Mouse (Mus musculus) CH12.LX (cell line): ENCODE measurements at regions not wholly inside any gene's neighbourhood (a gene's known extent, or its start where the extent isn't known, plus 50 kb on each side); places are given as distances from the start of the nearest gene placed in this dataset.

Source experiments
- DNase-seq: peaks from one replicate; pipeline ENCODE4 v3.0.0-alpha.2; 2013; ENCODE audit errors: extremely low read depth
- H3K27ac ChIP-seq: 2 replicates; pipeline ENCODE4 v1.5.1; 2012; ENCODE audit warnings: low read depth, mild to moderate bottlenecking, control low read depth, moderate library complexity; ENCODE audit not compliant: insufficient read depth
- H3K27me3 ChIP-seq: replicated peaks from 2 replicates; pipeline ENCODE3; 2012; ENCODE audit warnings: inconsistent platforms
- H3K36me3 ChIP-seq, 2 experiments: replicated peaks in 1 of 2; 2 replicates each; pipeline versions ENCODE3 to v1.6.1; 2012; ENCODE audit warnings: inconsistent platforms in 1 of 2, low read length in 1 of 2, mild to moderate bottlenecking in 1 of 2, mixed read lengths in 1 of 2, moderate library complexity in 1 of 2; ENCODE audit not compliant: control insufficient read depth in 1 of 2, insufficient read depth in 1 of 2
- H3K4me1 ChIP-seq, 2 experiments: 2 replicates each; pipeline ENCODE4 v1.6.1; 2012; ENCODE audit warnings: inconsistent platforms in 1 of 2, moderate library complexity in 1 of 2; ENCODE audit not compliant: insufficient read depth in 2 of 2, control insufficient read depth in 1 of 2
- H3K4me2 ChIP-seq: 2 replicates; pipeline ENCODE4 v1.6.1; 2012; ENCODE audit warnings: low read depth, mild to moderate bottlenecking, control low read depth; ENCODE audit not compliant: poor library complexity, insufficient read depth, severe bottlenecking
- H3K4me3 ChIP-seq, 3 experiments: fragments of 150-350 bp in 1 of 3; sonication (generic) in 1 of 3; replicated peaks in 1 of 3; 2 replicates each; pipeline versions ENCODE3 to v1.5.1; 2011 to 2012; ENCODE audit warnings: low read depth in 2 of 3, low read length in 2 of 3, mild to moderate bottlenecking in 2 of 3, moderate library complexity in 2 of 3, control low read depth in 1 of 3, improper control_type of control experiment in 1 of 3, inconsistent platforms in 1 of 3, mixed read lengths in 1 of 3; ENCODE audit not compliant: poor library complexity in 1 of 3
- H3K79me2 ChIP-seq: replicated peaks from 2 replicates; pipeline ENCODE4 v1.6.1; 2012; ENCODE audit warnings: mild to moderate bottlenecking, moderate library complexity; ENCODE audit not compliant: control insufficient read depth, poor library complexity, insufficient read depth, severe bottlenecking; ENCODE audit errors: extremely low read depth
- H3K9ac ChIP-seq: 2 replicates; pipeline ENCODE4 v1.6.1; 2012; ENCODE audit warnings: low read depth, mild to moderate bottlenecking, control low read depth, moderate library complexity; ENCODE audit not compliant: insufficient read depth
- H3K9me3 ChIP-seq: replicated peaks from 2 replicates; pipeline ENCODE3; 2012; ENCODE audit warnings: low read length, inconsistent platforms, mixed read lengths
- CTCF ChIP-seq, 2 experiments: IDR thresholded peaks in 1 of 2; conservative IDR thresholded peaks in 1 of 2; 2 replicates each; pipeline ENCODE4 v1.5.1; 2011 to 2012; ENCODE audit warnings: low read depth in 2 of 2, low read length in 2 of 2, improper control_type of control experiment in 1 of 2, inconsistent platforms in 1 of 2, mild to moderate bottlenecking in 1 of 2, moderate library complexity in 1 of 2
- E2F4 ChIP-seq: IDR thresholded peaks from 2 replicates; pipeline ENCODE4 v1.6.1; 2011; ENCODE audit warnings: low read depth, low read length, improper control_type of control experiment; ENCODE audit not compliant: insufficient replicate concordance
- EP300 ChIP-seq: IDR thresholded peaks from 2 replicates; pipeline ENCODE4 v1.6.1; 2011; ENCODE audit warnings: low read length, improper control_type of control experiment
- JUN ChIP-seq: IDR thresholded peaks from 2 replicates; pipeline ENCODE4 v1.6.1; 2011; ENCODE audit warnings: low read depth, mild to moderate bottlenecking, low read length, improper control_type of control experiment, moderate library complexity; ENCODE audit not compliant: insufficient read depth
- JUND ChIP-seq: conservative IDR thresholded peaks from 2 replicates; pipeline ENCODE4 v1.6.1; 2011; ENCODE audit warnings: low read depth, low read length, improper control_type of control experiment
- MAFK ChIP-seq: IDR thresholded peaks from 2 replicates; pipeline ENCODE4 v1.6.1; 2011; ENCODE audit warnings: low read length, improper control_type of control experiment; ENCODE audit not compliant: insufficient replicate concordance
- MXI1 ChIP-seq: IDR thresholded peaks from 2 replicates; pipeline ENCODE4 v1.6.1; 2011; ENCODE audit warnings: mild to moderate bottlenecking, low read depth, low read length, improper control_type of control experiment
- MYC ChIP-seq: IDR thresholded peaks from 2 replicates; pipeline ENCODE4 v1.6.1; 2011; ENCODE audit warnings: low read depth, mild to moderate bottlenecking, improper control_type of control experiment, low read length
- NRF1 ChIP-seq: IDR thresholded peaks from 2 replicates; pipeline ENCODE4 v1.6.1; 2014; ENCODE audit warnings: low read depth, mild to moderate bottlenecking, inconsistent platforms, low read length, improper control_type of control experiment, moderate library complexity
- PAX5 ChIP-seq: IDR thresholded peaks from 2 replicates; pipeline ENCODE4 v1.6.1; 2012; ENCODE audit warnings: low read length, inconsistent platforms, mixed read lengths
- SMC3 ChIP-seq: IDR thresholded peaks from 2 replicates; pipeline ENCODE4 v1.6.1; 2011; ENCODE audit warnings: low read depth, low read length, improper control_type of control experiment
- TBP ChIP-seq: conservative IDR thresholded peaks from 2 replicates; pipeline ENCODE4 v1.6.1; 2011; ENCODE audit warnings: low read depth, low read length, improper control_type of control experiment
- UBTF ChIP-seq: IDR thresholded peaks from 2 replicates; pipeline ENCODE4 v1.6.1; 2012; ENCODE audit warnings: low read depth, mild to moderate bottlenecking, inconsistent platforms, low read length, improper control_type of control experiment, moderate library complexity
- USF1 ChIP-seq: IDR thresholded peaks from 2 replicates; pipeline ENCODE4 v1.6.1; 2014; ENCODE audit warnings: low read depth, mild to moderate bottlenecking, inconsistent platforms, low read length, improper control_type of control experiment
- ZC3H11A ChIP-seq: IDR thresholded peaks from 2 replicates; pipeline ENCODE4 v1.6.1; 2012; ENCODE audit warnings: low read depth, mild to moderate bottlenecking, inconsistent platforms, low read length, improper control_type of control experiment
- ZKSCAN1 ChIP-seq: IDR thresholded peaks from 2 replicates; pipeline ENCODE4 v1.6.1; 2012; ENCODE audit warnings: low read depth, inconsistent platforms, low read length, improper control_type of control experiment, borderline replicate concordance
- ZMIZ1 ChIP-seq: IDR thresholded peaks from 2 replicates; pipeline ENCODE4 v1.6.1; 2012; ENCODE audit warnings: low read depth, mild to moderate bottlenecking, inconsistent platforms, low read length, improper control_type of control experiment
- ZNF384 ChIP-seq: IDR thresholded peaks from 2 replicates; pipeline ENCODE4 v1.6.1; 2012; ENCODE audit warnings: low read depth, low read length, improper control_type of control experiment, inconsistent platforms
- dilution Hi-C: fragments of 300-500 bp; cut with MboI; formaldehyde crosslinking; loops from 2 replicates; pipeline ENCODE4 v1.14.3; 2020; ENCODE audit warnings: low sequenced_read_pairs; ENCODE audit not compliant: extremely low pct_unique_long_range_greater_than_20kb, extremely low pct_ligation_motif_present
- in situ Hi-C: fragments of 300-500 bp; cut with MboI; formaldehyde crosslinking; loops from 3 replicates; pipeline ENCODE4 v1.14.3; 2019; ENCODE audit warnings: low sequenced_read_pairs, low pct_ligation_motif_present, low pct_unique_long_range_greater_than_20kb, mixed read lengths

DNA sequence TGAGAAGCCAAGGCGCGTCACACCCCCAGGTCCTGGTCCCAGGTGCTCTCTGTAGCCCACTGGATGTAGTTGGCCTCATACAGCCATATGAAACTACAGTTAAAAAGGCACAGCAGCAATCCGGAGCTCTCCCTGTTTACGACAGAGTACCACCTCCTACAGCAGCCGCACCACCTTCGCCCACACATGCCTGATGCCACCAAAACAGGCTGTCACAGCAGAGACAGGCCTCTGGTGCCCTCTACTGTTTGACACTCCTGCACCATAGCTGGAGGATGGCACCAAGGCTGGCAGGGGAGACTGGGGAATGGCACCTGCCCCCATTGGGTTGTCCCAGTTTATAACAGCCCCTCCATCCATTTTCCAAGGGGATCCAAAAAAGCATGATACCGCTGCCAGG is 84.1 kb downstream of the Rplp1 start (continued):
- no peak for TF ChIP-seq E2F4
- TF ChIP-seq CTCF (conservative IDR thresholded peaks at IDR 0.05 in 1 of 2, IDR thresholded peaks at IDR 0.05 in 1 of 2; ENCODE audit: low read depth in 2 of 2, low read length in 2 of 2), result peak; percentile 31 to 82; a peak in 2 of 4 replicates
- TF ChIP-seq PAX5, result no peak
- no peak for TF ChIP-seq USF1
- TF ChIP-seq SMC3, result peak; percentile 86
- no peak for TF ChIP-seq ZNF384
- TF ChIP-seq MYC, result no peak
- TF ChIP-seq UBTF, result no peak

DNA sequence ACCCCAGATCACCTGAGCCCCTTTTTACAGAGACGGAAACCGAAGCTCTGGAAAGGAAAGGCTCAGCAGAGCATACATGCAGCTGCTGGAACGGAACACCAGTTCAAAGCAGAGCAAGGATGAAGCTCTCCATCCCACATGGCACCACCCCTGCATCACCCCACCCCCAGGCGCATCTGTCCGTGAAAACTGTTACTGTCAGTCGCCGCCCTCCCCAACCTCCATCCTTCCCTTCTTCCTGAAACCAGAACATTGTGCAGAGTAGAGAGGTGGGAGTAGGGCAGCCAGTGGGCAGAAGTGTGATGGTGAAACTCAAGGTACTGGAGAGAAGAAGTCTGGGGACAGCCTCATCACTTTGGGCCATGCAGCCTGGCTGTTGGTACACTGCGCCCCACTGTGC is 84.6 kb downstream of the Rplp1 start:
- in situ Hi-C loops, result loop anchor here (10.0 to 25.0 kb wide), 2 partner anchors 125 to 467 kb away; partner anchors contain the start of gene Tle3
- dilution Hi-C loops, result no loop called here
- TF ChIP-seq MAFK, result no peak
- no peak for TF ChIP-seq NRF1
- TF ChIP-seq JUND, result no peak
- TF ChIP-seq USF1, result no peak
- TF ChIP-seq EP300, result peak; percentile 5; the same call in 1 of the 2 replicates
- H3K79me2 ChIP-seq, result no peaks in the 10 kb centered on the region
- DNase-seq, result peak; percentile 17
- H3K4me1 ChIP-seq, result peaks cover 24 to 61% of the 10 kb centered on the region in 2 experiments
- H3K4me3 ChIP-seq, result no peak overlapping the region
- no peak overlapping the region for H3K9ac ChIP-seq
- no peaks in the 10 kb centered on the region for H3K36me3 ChIP-seq
- H3K27ac ChIP-seq, result no peak overlapping the region
- no peaks in the 10 kb centered on the region for H3K9me3 ChIP-seq
- no peak overlapping the region for H3K4me2 ChIP-seq
- no peaks in the 10 kb centered on the region for H3K27me3 ChIP-seq

DNA sequence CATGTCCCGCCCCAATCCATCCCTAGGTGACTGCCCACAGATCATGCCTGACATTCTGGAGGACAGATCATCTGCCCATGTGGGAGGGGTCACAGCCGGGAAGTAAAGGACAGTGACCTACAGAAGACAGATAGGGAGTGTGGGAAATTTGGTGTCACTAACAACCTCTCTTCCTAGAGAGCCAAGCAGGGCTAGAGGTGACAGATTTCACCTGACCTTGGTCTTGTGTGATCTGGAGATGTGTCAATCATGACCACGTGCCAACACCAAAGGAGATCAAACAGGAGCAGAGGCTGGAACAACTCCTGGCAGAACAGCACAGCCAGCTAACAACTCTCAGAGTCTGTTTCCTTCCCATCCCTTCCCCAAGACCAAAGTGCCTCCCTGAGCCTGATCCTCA is 85.0 kb downstream of the Rplp1 start:
- Histone ChIP-seq H3K79me2 (no peaks in the 10 kb centered on the region), H3K4me1 (peaks cover 24 to 61% of the 10 kb centered on the region in 2 experiments), H3K27me3 (no peaks in the 10 kb centered on the region), H3K27ac (no peak overlapping the region), H3K36me3 (no peaks in the 10 kb centered on the region), H3K9ac (no peak overlapping the region), H3K4me2 (no peak overlapping the region), H3K9me3 (no peaks in the 10 kb centered on the region), H3K4me3 (no peak overlapping the region)
- DNase-seq, result no peak
- in situ Hi-C loops (loop anchor here (10.0 to 25.0 kb wide), 2 partner anchors 124 to 467 kb away; partner anchors contain the start of gene Tle3), dilution Hi-C loops (no loop called here)
- TF ChIP-seq ZMIZ1 (no peak), ZKSCAN1 (no peak), MXI1 (no peak), JUN (no peak), ZC3H11A (no peak), TBP (no peak), USF1 (no peak)
